Mouse (Mus musculus): Measurements from ENCODE around the gene Slc16a9. TPM values are rescaled to one million over a fixed set of nuclear protein-coding genes. Genes with fewer than 3 reads are reported as not detected.
A peak's percentile ranks its signal among the peaks of the same experiment; 100 is the strongest.

Slc16a9 gene
- polyA plus RNA-seq (2014; fragmentation: Nextera tagmentation; extraction: Ambion mirVana): 0.32 and 0.36 TPM in 2 replicates

DNA sequence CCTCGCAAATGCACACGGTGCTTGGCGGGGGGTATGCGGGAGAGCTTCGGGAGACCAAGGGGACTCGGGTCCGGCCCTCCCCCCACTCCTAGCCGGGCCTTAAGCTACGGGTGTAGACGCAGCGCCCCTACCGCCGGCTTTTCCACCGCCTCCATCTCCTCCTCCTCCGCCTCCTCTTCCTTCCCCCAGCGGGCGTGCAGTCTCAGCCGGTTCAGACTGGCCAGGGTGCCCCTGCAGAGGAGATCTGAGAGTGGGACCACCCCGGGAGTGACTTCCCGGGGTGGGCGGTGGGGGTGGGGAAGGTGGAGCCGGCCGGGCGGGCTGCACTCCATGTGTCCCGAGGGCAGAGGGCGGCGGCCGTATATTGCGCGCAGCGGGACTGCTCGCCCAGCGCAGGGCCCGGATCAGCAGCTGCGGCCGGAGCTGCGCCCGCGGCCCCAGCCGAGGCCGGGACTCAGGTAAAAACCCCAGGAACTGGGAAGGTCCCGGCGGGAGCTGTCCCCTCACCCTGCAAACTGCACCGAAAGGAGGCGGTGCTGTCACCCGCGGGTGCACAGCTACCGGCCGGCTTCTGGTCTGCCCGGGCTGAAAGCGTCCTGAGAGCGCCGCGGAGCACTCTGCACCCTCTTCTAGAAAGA is at the start of gene Slc16a9:
Slc16a9 (plus strand) TSS at position 180 of the 638 bp plus-strand sequence.
- WGBS: under 1% methylated on average over 51 of the region's 54 CpGs
- H3K27me3 ChIP-seq (ENCODE audit: control insufficient read depth, insufficient read depth, low read length): peaks cover 16% of the 10 kb centered on the region
- H3K27ac ChIP-seq (ENCODE audit: low read depth, low read length): no peak within 1 kb of the TSS

DNA sequence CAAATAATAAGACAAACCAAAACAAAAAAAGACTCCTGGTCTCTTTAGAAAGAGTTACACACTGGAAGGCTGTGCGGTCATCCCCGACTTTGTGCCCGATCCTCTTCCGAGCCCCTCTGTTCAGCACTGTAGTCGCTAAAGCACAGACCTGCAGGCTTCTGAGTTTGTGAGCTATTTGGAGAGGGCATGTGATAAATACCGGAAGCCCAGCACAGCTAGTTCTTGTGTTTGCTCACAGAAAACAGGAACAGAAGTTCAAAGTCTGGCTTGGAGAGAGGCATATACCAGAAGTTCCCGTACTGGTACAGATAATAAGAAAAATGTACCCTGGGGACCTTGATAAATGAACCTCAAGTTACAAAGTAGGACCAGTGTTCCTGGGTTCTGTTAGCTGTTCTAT is 49.6 kb upstream of the Slc16a9 start:
- Histone ChIP-seq H3K27me3 (ENCODE audit: control insufficient read depth, insufficient read depth, low read length) (no peaks in the 10 kb centered on the region), H3K9ac (ENCODE audit: low read depth, low read length) (no peak overlapping the region), H3K4me1 (replicated peaks; ENCODE audit: control insufficient read depth, insufficient read depth, low read length) (no peaks in the 10 kb centered on the region), H3K36me3 (ENCODE audit: control insufficient read depth, insufficient read depth, low read length) (no peaks in the 10 kb centered on the region), H3K4me2 (replicated peaks; ENCODE audit: low read depth, low read length) (no peak overlapping the region), H3K4me3 (ENCODE audit: low read depth, low read length) (no peak overlapping the region), H3K27ac (ENCODE audit: low read depth, low read length) (no peak overlapping the region), H3K9me3 (ENCODE audit: control insufficient read depth, low read length) (no peaks in the 10 kb centered on the region)
- no peak for ATAC-seq (ENCODE audit: low FRiP score)
- no peak for DNase-seq (ENCODE audit: low spot score)
- 87% methylated on average over 7 of the region's 7 CpGs for WGBS

More for the DNA sequence above, at the start of gene Slc16a9:
- H3K9me3 ChIP-seq (ENCODE audit: control insufficient read depth, low read length): no peaks in the 10 kb centered on the region
- DNase-seq (ENCODE audit: low spot score) (peak; percentile 82), ATAC-seq (ENCODE audit: low FRiP score) (peak; percentile 91)
- H3K36me3 ChIP-seq (ENCODE audit: control insufficient read depth, insufficient read depth, low read length): no peaks in the 10 kb centered on the region
- H3K4me2 ChIP-seq (replicated peaks; ENCODE audit: low read depth, low read length): peak within 1 kb of the TSS; percentile 98
- peak within 1 kb of the TSS; percentile 68 for H3K9ac ChIP-seq (ENCODE audit: low read depth, low read length)
- H3K4me1 ChIP-seq (replicated peaks; ENCODE audit: control insufficient read depth, insufficient read depth, low read length): peaks cover 5% of the 10 kb centered on the region; the same call in 1 of the 2 replicates
- peak within 1 kb of the TSS; percentile 62 for H3K4me3 ChIP-seq (ENCODE audit: low read depth, low read length)

DNA sequence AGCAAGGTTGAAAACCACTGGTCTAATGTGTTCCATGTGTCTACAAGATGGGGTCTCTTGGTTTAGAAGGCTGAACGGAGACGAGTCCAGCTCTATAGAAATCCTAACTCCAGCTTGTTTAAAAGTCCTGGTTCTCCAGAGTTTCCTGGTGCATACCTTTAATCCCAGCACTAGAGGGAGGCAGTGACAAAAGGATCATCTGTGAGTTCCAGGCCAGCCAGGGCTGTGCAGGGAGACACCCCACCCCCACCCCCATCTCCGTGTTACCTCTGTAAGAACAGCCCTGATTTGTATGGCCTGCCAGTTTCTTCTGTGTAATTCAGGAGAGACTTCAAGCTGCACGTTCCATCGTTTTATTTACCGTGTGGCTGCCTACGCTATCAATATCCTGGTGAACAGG is 49.1 kb upstream of the Slc16a9 start:
- Histone ChIP-seq H3K4me3 (ENCODE audit: low read depth, low read length) (no peak overlapping the region), H3K27ac (ENCODE audit: low read depth, low read length) (no peak overlapping the region), H3K9me3 (ENCODE audit: control insufficient read depth, low read length) (no peaks in the 10 kb centered on the region), H3K9ac (ENCODE audit: low read depth, low read length) (no peak overlapping the region), H3K36me3 (ENCODE audit: control insufficient read depth, insufficient read depth, low read length) (no peaks in the 10 kb centered on the region), H3K27me3 (ENCODE audit: control insufficient read depth, insufficient read depth, low read length) (no peaks in the 10 kb centered on the region), H3K4me1 (replicated peaks; ENCODE audit: control insufficient read depth, insufficient read depth, low read length) (no peaks in the 10 kb centered on the region), H3K4me2 (replicated peaks; ENCODE audit: low read depth, low read length) (no peak overlapping the region)
- ATAC-seq (ENCODE audit: low FRiP score) (no peak), DNase-seq (ENCODE audit: low spot score) (peak; percentile 25)
- 70% methylated on average over 7 of the region's 7 CpGs for WGBS

DNA sequence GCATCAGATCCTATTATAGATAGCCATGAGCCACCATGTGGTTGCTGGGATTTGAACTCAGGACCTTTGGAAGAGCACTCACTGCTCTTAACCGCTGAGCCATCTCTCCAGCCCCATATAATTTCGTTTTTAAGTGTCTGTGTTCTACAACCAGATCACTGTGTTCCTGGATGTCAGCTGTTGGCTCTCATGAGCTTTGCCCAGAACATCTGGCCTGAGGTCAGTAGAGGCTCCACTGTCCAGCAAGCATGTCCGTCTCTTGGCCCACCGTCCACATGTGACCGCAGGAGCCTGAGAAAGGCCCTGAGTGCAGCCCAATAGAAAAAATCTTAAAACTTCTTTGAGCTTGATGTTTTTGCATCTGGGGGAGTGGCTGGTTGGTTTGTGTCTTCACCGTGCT is 48.2 kb upstream of the Slc16a9 start:
- H3K27ac ChIP-seq (ENCODE audit: low read depth, low read length): no peak overlapping the region
- DNase-seq (ENCODE audit: low spot score): no peak
- H3K4me2 ChIP-seq (replicated peaks; ENCODE audit: low read depth, low read length): no peak overlapping the region
- H3K27me3 ChIP-seq (ENCODE audit: control insufficient read depth, insufficient read depth, low read length): no peaks in the 10 kb centered on the region
- WGBS: 89% methylated on average over 6 of the region's 6 CpGs
- no peak overlapping the region for H3K9ac ChIP-seq (ENCODE audit: low read depth, low read length)
- ATAC-seq (ENCODE audit: low FRiP score): no peak
- H3K4me1 ChIP-seq (replicated peaks; ENCODE audit: control insufficient read depth, insufficient read depth, low read length): no peaks in the 10 kb centered on the region
- no peaks in the 10 kb centered on the region for H3K9me3 ChIP-seq (ENCODE audit: control insufficient read depth, low read length)
- no peak overlapping the region for H3K4me3 ChIP-seq (ENCODE audit: low read depth, low read length)
- no peaks in the 10 kb centered on the region for H3K36me3 ChIP-seq (ENCODE audit: control insufficient read depth, insufficient read depth, low read length)

DNA sequence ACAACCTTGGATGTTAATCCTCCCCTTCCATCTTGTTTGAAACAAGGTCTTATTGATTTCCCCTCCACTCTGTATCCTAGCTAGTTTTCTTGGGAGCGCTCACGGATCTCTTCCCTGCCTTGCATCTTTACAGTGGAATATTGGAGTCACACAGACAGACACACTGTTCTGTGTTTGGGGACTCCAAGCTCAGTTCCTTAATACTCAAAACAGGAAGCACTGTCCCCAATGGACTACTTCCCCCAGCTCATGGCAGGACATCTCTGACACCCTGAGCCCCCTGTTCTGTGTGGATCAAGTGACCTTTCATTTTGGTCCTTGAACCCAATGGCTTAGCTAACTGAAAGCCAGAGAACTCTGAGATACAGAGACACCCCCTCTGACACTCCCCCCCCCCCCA is 47.3 kb upstream of the Slc16a9 start:
- Histone ChIP-seq H3K27me3 (ENCODE audit: control insufficient read depth, insufficient read depth, low read length) (no peaks in the 10 kb centered on the region), H3K4me1 (replicated peaks; ENCODE audit: control insufficient read depth, insufficient read depth, low read length) (no peaks in the 10 kb centered on the region), H3K9me3 (ENCODE audit: control insufficient read depth, low read length) (no peaks in the 10 kb centered on the region), H3K36me3 (ENCODE audit: control insufficient read depth, insufficient read depth, low read length) (no peaks in the 10 kb centered on the region), H3K27ac (ENCODE audit: low read depth, low read length) (no peak overlapping the region), H3K4me3 (ENCODE audit: low read depth, low read length) (no peak overlapping the region), H3K9ac (ENCODE audit: low read depth, low read length) (no peak overlapping the region), H3K4me2 (replicated peaks; ENCODE audit: low read depth, low read length) (no peak overlapping the region)
- DNase-seq (ENCODE audit: low spot score) (no peak), ATAC-seq (ENCODE audit: low FRiP score) (no peak)
- WGBS: 73% methylated on average over 2 of the region's 2 CpGs

DNA sequence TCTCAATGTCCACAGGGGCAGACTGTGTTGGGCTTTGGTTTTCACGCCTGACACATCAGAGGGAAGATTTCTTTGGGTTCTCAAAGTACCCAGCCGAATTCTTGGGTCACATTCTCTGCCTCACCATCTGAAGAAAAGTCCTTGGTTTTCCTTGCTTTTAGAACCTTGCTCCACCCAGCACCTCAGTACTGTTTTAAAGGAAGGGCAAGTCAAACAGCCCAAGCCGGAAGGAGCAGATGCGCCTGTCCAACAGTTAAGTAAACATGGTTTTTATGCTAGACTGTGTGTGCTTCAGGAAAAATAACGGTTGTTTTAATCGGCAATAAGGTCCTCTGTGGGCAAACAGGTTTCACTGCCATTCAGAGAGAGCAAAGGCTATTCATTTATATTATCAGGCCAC is 46.9 kb upstream of the Slc16a9 start:
- Histone ChIP-seq H3K9me3 (ENCODE audit: control insufficient read depth, low read length) (no peaks in the 10 kb centered on the region), H3K9ac (ENCODE audit: low read depth, low read length) (no peak overlapping the region), H3K4me2 (replicated peaks; ENCODE audit: low read depth, low read length) (no peak overlapping the region), H3K27ac (ENCODE audit: low read depth, low read length) (no peak overlapping the region), H3K4me3 (ENCODE audit: low read depth, low read length) (no peak overlapping the region), H3K36me3 (ENCODE audit: control insufficient read depth, insufficient read depth, low read length) (no peaks in the 10 kb centered on the region), H3K4me1 (replicated peaks; ENCODE audit: control insufficient read depth, insufficient read depth, low read length) (no peaks in the 10 kb centered on the region), H3K27me3 (ENCODE audit: control insufficient read depth, insufficient read depth, low read length) (no peaks in the 10 kb centered on the region)
- 80% methylated on average over 6 of the region's 6 CpGs for WGBS
- no peak for DNase-seq (ENCODE audit: low spot score)
- no peak for ATAC-seq (ENCODE audit: low FRiP score)

DNA sequence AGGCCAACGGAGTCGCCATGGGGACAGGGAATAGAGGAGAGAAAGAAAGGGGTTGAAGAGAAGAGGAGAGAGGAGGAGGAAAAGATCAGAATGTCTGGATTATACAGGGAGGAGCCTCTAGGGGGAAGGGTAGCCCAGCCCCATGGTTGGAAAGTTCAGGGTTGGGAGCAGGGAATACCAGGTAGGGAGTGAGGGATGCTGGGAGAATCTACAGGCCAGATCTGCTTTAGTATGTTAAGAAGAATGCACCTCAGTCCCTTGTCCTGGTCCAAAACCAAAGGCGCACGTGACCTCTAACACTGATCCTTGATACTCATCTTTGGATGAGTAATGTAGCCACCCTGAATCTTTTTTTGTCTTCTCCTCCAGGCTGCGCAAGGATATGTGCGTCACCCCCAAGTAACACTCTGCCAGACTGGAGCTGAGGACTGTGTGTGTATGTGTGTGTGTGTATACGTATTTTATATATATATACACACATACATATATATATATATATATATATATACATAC is 45.9 kb upstream of the Slc16a9 start:
- DNase-seq (ENCODE audit: low spot score) (no peak), ATAC-seq (ENCODE audit: low FRiP score) (no peak)
- 94% methylated on average over 7 of the region's 7 CpGs for WGBS
- no peak overlapping the region for H3K9ac ChIP-seq (ENCODE audit: low read depth, low read length)
- H3K27me3 ChIP-seq (ENCODE audit: control insufficient read depth, insufficient read depth, low read length): no peaks in the 10 kb centered on the region
- H3K36me3 ChIP-seq (ENCODE audit: control insufficient read depth, insufficient read depth, low read length): no peaks in the 10 kb centered on the region
- no peaks in the 10 kb centered on the region for H3K9me3 ChIP-seq (ENCODE audit: control insufficient read depth, low read length)
- no peak overlapping the region for H3K27ac ChIP-seq (ENCODE audit: low read depth, low read length)
- H3K4me2 ChIP-seq (replicated peaks; ENCODE audit: low read depth, low read length): no peak overlapping the region
- H3K4me1 ChIP-seq (replicated peaks; ENCODE audit: control insufficient read depth, insufficient read depth, low read length): no peaks in the 10 kb centered on the region
- H3K4me3 ChIP-seq (ENCODE audit: low read depth, low read length): no peak overlapping the region

DNA sequence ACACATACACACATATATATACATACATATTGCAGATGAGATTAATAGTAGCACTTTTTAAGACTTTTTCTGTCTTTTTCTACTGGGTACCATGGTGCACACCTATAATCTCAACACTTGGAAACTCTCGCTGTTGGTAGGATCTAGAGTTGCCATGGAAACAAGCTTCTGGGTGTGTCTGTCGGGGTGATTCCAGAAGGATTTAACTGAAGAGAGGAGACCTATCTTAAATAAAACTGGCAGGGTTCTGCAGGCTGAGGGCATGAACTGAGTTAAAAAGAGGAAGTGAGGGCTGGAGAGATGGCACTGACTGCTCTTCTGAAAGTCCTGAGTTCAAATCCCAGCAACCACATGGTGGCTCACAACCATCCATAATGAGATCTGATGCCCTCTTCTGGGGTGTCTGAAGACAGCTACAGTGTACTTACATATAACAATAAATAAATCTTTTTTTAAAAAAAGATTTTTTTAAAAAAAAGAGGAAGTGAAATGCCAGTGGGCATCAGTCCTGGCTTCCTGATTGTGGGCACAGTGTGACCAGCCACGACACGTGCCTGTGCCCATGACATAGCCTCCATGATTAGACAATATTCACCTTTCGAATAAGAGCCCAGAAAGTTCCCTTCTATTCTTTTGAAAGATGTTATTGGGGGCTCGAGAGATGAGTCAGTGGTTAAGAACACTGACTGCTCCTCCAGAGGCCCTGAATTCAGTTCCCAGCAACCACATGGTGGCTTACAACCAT is 45.3 kb upstream of the Slc16a9 start:
- no peak overlapping the region for H3K4me2 ChIP-seq (replicated peaks; ENCODE audit: low read depth, low read length)
- ATAC-seq (ENCODE audit: low FRiP score) (no peak), DNase-seq (ENCODE audit: low spot score) (no peak)
- no peak overlapping the region for H3K4me3 ChIP-seq (ENCODE audit: low read depth, low read length)
- WGBS: 90% methylated on average over 6 of the region's 6 CpGs
- no peaks in the 10 kb centered on the region for H3K36me3 ChIP-seq (ENCODE audit: control insufficient read depth, insufficient read depth, low read length)
- no peak overlapping the region for H3K27ac ChIP-seq (ENCODE audit: low read depth, low read length)
- no peaks in the 10 kb centered on the region for H3K9me3 ChIP-seq (ENCODE audit: control insufficient read depth, low read length)
- no peaks in the 10 kb centered on the region for H3K27me3 ChIP-seq (ENCODE audit: control insufficient read depth, insufficient read depth, low read length)
- no peaks in the 10 kb centered on the region for H3K4me1 ChIP-seq (replicated peaks; ENCODE audit: control insufficient read depth, insufficient read depth, low read length)
- no peak overlapping the region for H3K9ac ChIP-seq (ENCODE audit: low read depth, low read length)

Measured in hindbrain, embryonic 11.5 days (tissue).